Mouse (Mus musculus) neural tube, embryonic 14.5 days (tissue): ENCODE measurements around the gene Dbndd1. TPM values are rescaled to one million over a fixed set of nuclear protein-coding genes. Genes with fewer than 3 reads are reported as not detected.

Experiments
- ATAC-seq: fragments of 200-750 bp; cut with Nextera tagmentation; 2 replicates; pipeline ENCODE4 v1.8.0; 2017; ENCODE audit warnings: low read depth, mild to moderate bottlenecking, moderate TSS enrichment, moderate library complexity
- H3K27ac ChIP-seq: fragments of 300-500 bp; sonication (generic); 2 replicates; pipeline ENCODE4 v1.5.1; 2014; ENCODE audit warnings: low read depth, mild to moderate bottlenecking, control low read depth, low read length, moderate library complexity, mixed read lengths
- H3K27me3 ChIP-seq: fragments of 300-500 bp; sonication (generic); 2 replicates; pipeline ENCODE4 v1.6.1; 2014; ENCODE audit warnings: low read length; ENCODE audit not compliant: control insufficient read depth, insufficient read depth
- H3K36me3 ChIP-seq: fragments of 300-500 bp; sonication (generic); 2 replicates; pipeline ENCODE4 v1.6.1; 2014; ENCODE audit warnings: low read length, mixed read lengths; ENCODE audit not compliant: control insufficient read depth, insufficient read depth
- H3K4me1 ChIP-seq: fragments of 300-500 bp; sonication (generic); 2 replicates; pipeline ENCODE4 v1.6.1; 2014; ENCODE audit warnings: low read length; ENCODE audit not compliant: control insufficient read depth, insufficient read depth
- H3K4me2 ChIP-seq: fragments of 300-500 bp; sonication (generic); 2 replicates; pipeline ENCODE4 v1.6.1; 2014; ENCODE audit warnings: mild to moderate bottlenecking, low read depth, low read length, control low read depth
- H3K4me3 ChIP-seq: fragments of 300-500 bp; sonication (generic); 2 replicates; pipeline ENCODE4 v1.5.1; 2014; ENCODE audit warnings: low read depth, low read length, control low read depth, mixed read lengths
- H3K9ac ChIP-seq: fragments of 300-500 bp; sonication (generic); replicated peaks from 2 replicates; pipeline ENCODE4 v1.6.1; 2014; ENCODE audit warnings: low read depth, mild to moderate bottlenecking, control low read depth, low read length, mixed read lengths
- H3K9me3 ChIP-seq: fragments of 300-500 bp; sonication (generic); 2 replicates; pipeline ENCODE4 v1.6.1; 2016; ENCODE audit warnings: low read length; ENCODE audit not compliant: control insufficient read depth
- WGBS: fragments of 180-500 bp; shearing (Covaris S2); extraction: QIAGEN DNeasy Blood & Tissue Kit; methylation state at CpG from one replicate; pipeline ENCODE4 v1.1.7; 2014; 5-methylcytosine and 5-hydroxymethylcytosine counted together
- polyA plus RNA-seq: library from polyadenylated mRNA; unstranded; fragments of >200 nt; fragmentation: Nextera tagmentation; extraction: Ambion mirVana; gene quantifications from 2 replicates; pipeline ENCODE4 v1.2.1, GENCODE M21; 2014

Gene Dbndd1
- polyA plus RNA-seq, 1 experiment from 2014 or later: 103 TPM

DNA sequence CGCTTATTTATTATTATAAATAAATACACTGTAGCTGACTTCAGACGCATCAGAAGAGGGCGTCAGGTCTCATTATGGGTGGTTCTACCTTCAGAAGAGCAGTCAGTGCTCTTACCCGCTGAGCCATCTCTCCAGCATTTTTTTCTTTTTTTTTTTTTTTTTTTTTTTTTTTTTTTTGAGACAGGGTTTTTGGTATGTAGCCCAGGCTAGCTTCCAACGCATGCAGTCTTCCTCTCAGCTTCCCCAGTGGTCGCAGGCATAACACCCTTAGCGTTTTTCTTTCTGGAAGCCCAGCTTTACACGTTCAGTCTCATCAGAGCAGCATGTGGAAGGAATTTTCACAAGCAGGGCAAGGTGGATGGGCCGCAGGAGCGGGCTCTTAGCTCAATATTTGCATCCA lies 2.9 kb upstream of the Dbndd1 start:
- H3K9ac ChIP-seq: 0 out of 2 replicates have a peak overlapping the region, but pooled peaks have one; percentile 49
- H3K9me3 ChIP-seq: no peaks in the 10 kb centered on the region
- peaks cover 11% of the 10 kb centered on the region for H3K4me1 ChIP-seq
- peak overlapping the region; percentile 40; the same call in 1 of the 2 replicates for H3K4me3 ChIP-seq
- WGBS: 38% methylated on average over 10 of the region's 10 CpGs
- H3K27ac ChIP-seq: no peak overlapping the region
- no peak for ATAC-seq
- H3K36me3 ChIP-seq: peaks cover 4% of the 10 kb centered on the region
- H3K4me2 ChIP-seq: peak overlapping the region; percentile 85
- H3K27me3 ChIP-seq: no peaks in the 10 kb centered on the region

DNA sequence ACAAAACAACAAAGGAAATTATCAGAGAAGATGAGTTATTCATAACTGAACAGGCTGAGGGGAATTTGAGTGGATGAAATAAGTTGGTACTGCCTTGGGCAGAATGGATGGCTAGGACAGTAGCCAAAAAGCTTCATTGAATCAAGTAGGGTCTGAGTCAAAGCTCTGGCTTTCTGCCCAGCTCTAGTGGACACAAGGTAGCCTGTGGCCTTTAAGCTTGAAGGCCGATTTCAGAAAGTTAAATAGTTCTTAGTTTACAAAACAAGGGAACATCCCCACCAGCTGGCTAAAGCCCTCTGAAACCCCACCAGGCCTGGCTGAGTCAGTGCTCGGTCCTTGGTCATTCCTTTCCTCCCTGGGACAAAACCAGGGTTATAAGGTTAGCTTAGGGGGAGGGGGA lies 1.3 kb upstream of the Dbndd1 start:
- Histone ChIP-seq H3K4me1 (peaks cover 20% of the 10 kb centered on the region), H3K36me3 (no peaks in the 10 kb centered on the region; the same call in 1 of the 2 replicates), H3K9me3 (no peaks in the 10 kb centered on the region), H3K4me2 (no peak overlapping the region), H3K27me3 (no peaks in the 10 kb centered on the region), H3K4me3 (no peak overlapping the region), H3K27ac (no peak overlapping the region), H3K9ac (no peak overlapping the region)
- WGBS: 28% methylated on average over 2 of the region's 2 CpGs
- ATAC-seq: no peak

GRCm38 (mm10) chr8:123515540-123515897 lies 256 bp upstream of the Dbndd1 start:
- no peaks in the 10 kb centered on the region for H3K27me3 ChIP-seq
- H3K4me2 ChIP-seq: peak overlapping the region; percentile 84
- H3K4me1 ChIP-seq: peaks cover 20% of the 10 kb centered on the region
- no peak overlapping the region for H3K9ac ChIP-seq
- no peak; the same call in 1 of the 2 replicates for ATAC-seq
- no peaks in the 10 kb centered on the region for H3K9me3 ChIP-seq
- H3K27ac ChIP-seq: peak overlapping the region; percentile 44; the same call in 1 of the 2 replicates
- under 1% methylated on average over 8 of the region's 11 CpGs for WGBS
- H3K36me3 ChIP-seq: no peaks in the 10 kb centered on the region; the same call in 1 of the 2 replicates
- H3K4me3 ChIP-seq: peak overlapping the region; percentile 70

- Histone ChIP-seq H3K27ac (peak overlapping the region; percentile 89), H3K4me3 (peak overlapping the region; percentile 70), H3K27me3 (no peaks in the 10 kb centered on the region), H3K9me3 (no peaks in the 10 kb centered on the region), H3K4me2 (peak overlapping the region; percentile 84), H3K4me1 (peaks cover 14% of the 10 kb centered on the region), H3K36me3 (peaks cover 4% of the 10 kb centered on the region; the same call in 1 of the 2 replicates), H3K9ac (peak overlapping the region; percentile 95)
- WGBS: under 1% methylated on average over 9 of the region's 9 CpGs
- no peak for ATAC-seq
Measured at GRCm38 (mm10) chr8:123514136-123514535, 1.1 kb downstream of the Dbndd1 start.

DNA sequence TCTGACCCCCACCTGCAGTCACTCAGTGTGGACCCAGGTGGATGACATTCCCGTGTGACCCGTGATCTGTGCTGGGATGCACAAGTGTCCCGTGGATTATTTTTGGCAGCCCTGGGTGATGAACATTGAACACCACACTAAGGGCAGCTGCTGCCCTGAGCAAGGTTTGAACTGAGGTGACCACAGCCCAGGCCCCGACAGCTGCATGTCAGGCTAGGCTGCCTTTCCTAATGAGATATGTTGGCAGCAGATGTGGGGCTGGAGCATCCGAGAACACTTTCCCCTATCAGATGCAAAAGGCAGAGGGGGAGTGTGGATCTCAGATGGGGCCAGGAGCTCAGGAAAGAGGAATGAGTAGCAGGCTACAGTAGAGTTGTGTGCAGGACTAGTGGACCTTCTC lies 4.4 kb downstream of the Dbndd1 start:
- no peaks in the 10 kb centered on the region for H3K9me3 ChIP-seq
- WGBS: 75% methylated on average over 5 of the region's 5 CpGs
- H3K36me3 ChIP-seq: peaks cover 34% of the 10 kb centered on the region
- H3K4me3 ChIP-seq: no peak overlapping the region
- no peak overlapping the region for H3K9ac ChIP-seq
- H3K27ac ChIP-seq: no peak overlapping the region
- H3K4me1 ChIP-seq: peaks cover 13% of the 10 kb centered on the region
- no peaks in the 10 kb centered on the region for H3K27me3 ChIP-seq
- no peak overlapping the region for H3K4me2 ChIP-seq
- ATAC-seq: no peak

GRCm38 (mm10) chr8:123507153-123507552 lies 8.1 kb downstream of the Dbndd1 start:
- WGBS: 98% methylated on average over 5 of the region's 5 CpGs
- no peak overlapping the region for H3K4me3 ChIP-seq
- no peak for ATAC-seq

DNA sequence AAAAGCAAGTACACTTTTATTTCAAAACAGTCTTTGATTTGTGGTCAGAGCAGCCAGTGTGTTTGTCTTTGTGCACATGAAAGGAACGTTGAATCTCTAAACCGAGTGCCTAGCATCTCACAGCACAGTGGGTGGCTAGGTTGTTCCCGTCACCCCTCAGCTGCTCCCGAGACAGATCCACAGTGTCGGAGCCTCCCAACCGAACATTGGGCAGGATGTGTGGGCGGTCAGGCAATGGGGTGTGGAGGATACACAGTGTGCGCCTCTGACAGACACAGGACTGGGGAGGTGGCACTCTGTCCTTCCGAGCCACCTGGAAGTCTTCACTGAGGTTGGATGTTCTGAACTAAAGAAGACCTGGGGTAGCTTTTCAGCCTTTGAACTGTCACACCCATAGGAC lies 9.6 kb downstream of the Dbndd1 start:
- Histone ChIP-seq H3K4me1 (no peaks in the 10 kb centered on the region), H3K27ac (no peak overlapping the region), H3K9ac (no peak overlapping the region), H3K36me3 (peaks cover 80% of the 10 kb centered on the region), H3K4me3 (no peak overlapping the region), H3K9me3 (no peaks in the 10 kb centered on the region), H3K27me3 (no peaks in the 10 kb centered on the region), H3K4me2 (no peak overlapping the region)
- WGBS: 85% methylated on average over 9 of the region's 9 CpGs
- ATAC-seq: no peak

More at GRCm38 (mm10) chr8:123507153-123507552, 8.1 kb downstream of the Dbndd1 start:
- H3K4me2 ChIP-seq: no peak overlapping the region
- no peaks in the 10 kb centered on the region for H3K9me3 ChIP-seq
- H3K27me3 ChIP-seq: no peaks in the 10 kb centered on the region
- H3K9ac ChIP-seq: no peak overlapping the region
- no peaks in the 10 kb centered on the region for H3K4me1 ChIP-seq
- H3K36me3 ChIP-seq: peaks cover 66% of the 10 kb centered on the region
- no peak overlapping the region for H3K27ac ChIP-seq

GRCm38 (mm10) chr8:123505267-123505666 lies 10.0 kb downstream of the Dbndd1 start:
- no peak overlapping the region for H3K9ac ChIP-seq
- no peaks in the 10 kb centered on the region for H3K27me3 ChIP-seq
- H3K4me3 ChIP-seq: no peak overlapping the region
- WGBS: 75% methylated on average over 4 of the region's 4 CpGs
- peaks cover 83% of the 10 kb centered on the region for H3K36me3 ChIP-seq
- no peak for ATAC-seq
- no peak overlapping the region for H3K27ac ChIP-seq
- H3K4me1 ChIP-seq: no peaks in the 10 kb centered on the region
- no peak overlapping the region for H3K4me2 ChIP-seq
- H3K9me3 ChIP-seq: no peaks in the 10 kb centered on the region

- no peak overlapping the region for H3K27ac ChIP-seq
- ATAC-seq: no peak
- 85% methylated on average over 9 of the region's 9 CpGs for WGBS
- H3K9me3 ChIP-seq: no peaks in the 10 kb centered on the region
- H3K9ac ChIP-seq: no peak overlapping the region
- H3K4me3 ChIP-seq: no peak overlapping the region
- no peak overlapping the region for H3K4me2 ChIP-seq
- no peaks in the 10 kb centered on the region for H3K4me1 ChIP-seq
- no peaks in the 10 kb centered on the region for H3K27me3 ChIP-seq
- H3K36me3 ChIP-seq: peaks cover 89% of the 10 kb centered on the region
Measured at GRCm38 (mm10) chr8:123504591-123505195, 10.6 kb downstream of the Dbndd1 start.
